Mouse (Mus musculus) ES-E14 (cell line): ENCODE results near the gene Ccdc191.

Experiments used
- CHD2 ChIP-seq: IDR thresholded peaks from 2 replicates; pipeline ENCODE4 v1.6.1; 2014; ENCODE audit warnings: mild to moderate bottlenecking, low read depth, low read length, inconsistent platforms
- HCFC1 ChIP-seq: IDR thresholded peaks from 2 replicates; pipeline ENCODE4 v1.6.1; 2012; ENCODE audit warnings: low read length, inconsistent platforms, borderline replicate concordance; ENCODE audit not compliant: insufficient read depth
- MAFK ChIP-seq: IDR thresholded peaks from 2 replicates; pipeline ENCODE4 v1.6.1; 2014; ENCODE audit warnings: mild to moderate bottlenecking, low read depth, low read length, inconsistent platforms; ENCODE audit not compliant: insufficient read depth
- ZC3H11A ChIP-seq: IDR thresholded peaks from 2 replicates; pipeline ENCODE4 v1.6.1; 2012; ENCODE audit warnings: low read depth, mild to moderate bottlenecking, inconsistent platforms, low read length, borderline replicate concordance
- ZNF384 ChIP-seq: IDR thresholded peaks from 2 replicates; pipeline ENCODE4 v1.6.1; 2012; ENCODE audit warnings: low read depth, low read length, inconsistent platforms

DNA sequence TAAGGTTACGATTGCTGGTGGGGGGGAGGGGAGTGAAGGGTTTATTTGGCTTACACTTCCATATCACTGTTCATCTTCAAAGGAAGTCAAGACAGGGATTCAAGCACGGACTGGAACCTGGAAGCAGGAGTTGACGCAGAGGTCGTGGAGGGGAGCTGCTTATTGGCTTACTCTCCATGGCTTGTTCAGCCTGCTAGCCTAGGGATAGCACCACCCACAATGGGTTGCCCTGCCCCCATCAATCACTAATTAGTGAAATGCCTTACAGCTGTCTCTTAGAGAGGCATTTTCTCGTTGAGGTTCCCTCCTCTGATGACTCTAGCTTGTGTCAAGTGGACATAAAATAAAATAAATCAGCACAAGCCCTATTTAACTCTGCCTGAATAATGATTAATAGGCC, 121.4 kb downstream of the Ccdc191 start:
- no peak for TF ChIP-seq MAFK
- no peak for TF ChIP-seq ZC3H11A
- TF ChIP-seq ZNF384 = no peak
- no peak for TF ChIP-seq HCFC1
- TF ChIP-seq CHD2 = no peak
